Mouse (Mus musculus): ENCODE data around the gene Rccd1. TPM values are rescaled to one million over a fixed set of nuclear protein-coding genes. Genes with fewer than 3 reads are reported as not detected.
A peak's percentile ranks its signal among the peaks of the same experiment; 100 is the strongest.

Rccd1 gene
- total RNA-seq, 1 experiment from 2014 or later = 11.0 TPM

- ATAC-seq (replicated peaks in 1 of 2; ENCODE audit: insufficient read depth in 1 of 2, low FRiP score in 2 of 2, low TSS enrichment in 1 of 2, low read depth in 1 of 2, poor library complexity in 2 of 2, severe bottlenecking in 2 of 2) = peak; percentile 97 to 98
Measured at GRCm38 (mm10) chr7:80246148-80246721, 78.0 kb downstream of the Rccd1 start, which contains the start of gene Ttll13. Gene Ttll13, plus strand, starts transcription at chr7:80246376.

GRCm38 (mm10) chr7:80244851-80245250 lies 79.4 kb downstream of the Rccd1 start:
- ATAC-seq (replicated peaks in 1 of 2; ENCODE audit: insufficient read depth in 1 of 2, low FRiP score in 2 of 2, low TSS enrichment in 1 of 2, low read depth in 1 of 2, poor library complexity in 2 of 2, severe bottlenecking in 2 of 2) = no peak

Other genes with a start within 250 kb of the Rccd1 start
- gene Idh2, start 209.1 kb downstream of the Rccd1 start, total RNA-seq (2017) = 180 and 242 TPM in 2 replicates
- 9.2 and 11.4 TPM in 2 replicates for gene Sema4b, start 137.6 kb downstream of the Rccd1 start, total RNA-seq (2017)
- gene Cib1, start 91.6 kb downstream of the Rccd1 start, total RNA-seq (2017) = 28.0 and 29.3 TPM in 2 replicates
- gene Gdpgp1, start 91.6 kb downstream of the Rccd1 start, total RNA-seq (2017) = 3.0 and 3.1 TPM in 2 replicates
- 0.81 TPM in 1 of 2 replicates, not detected in the other for gene Ttll13, start 78.1 kb downstream of the Rccd1 start, total RNA-seq (2017)
- 30.3 and 36.3 TPM in 2 replicates for gene Ngrn, start 63.2 kb downstream of the Rccd1 start, total RNA-seq (2017)
- 27.2 and 36.7 TPM in 2 replicates for gene Vps33b, start 54.8 kb downstream of the Rccd1 start, total RNA-seq (2017)
- 145 and 166 TPM in 2 replicates for gene Prc1, start 30.0 kb downstream of the Rccd1 start, total RNA-seq (2017)
- gene Unc45a, start 16.6 kb upstream of the Rccd1 start, total RNA-seq (2017) = 14.4 and 24.5 TPM in 2 replicates
- 23.5 and 29.5 TPM in 2 replicates for gene Hddc3, start 18.6 kb upstream of the Rccd1 start, total RNA-seq (2017)
- 61.0 and 65.0 TPM in 2 replicates for gene Man2a2, start 46.9 kb upstream of the Rccd1 start, total RNA-seq (2017)
- gene Fes, start 63.5 kb upstream of the Rccd1 start, total RNA-seq (2017) = 52.5 and 84.0 TPM in 2 replicates
- gene Furin, start 81.0 kb upstream of the Rccd1 start, total RNA-seq (2017) = 11.7 and 14.1 TPM in 2 replicates
- gene Blm, start 210.7 kb upstream of the Rccd1 start, total RNA-seq (2017) = 37.0 and 37.3 TPM in 2 replicates